Mouse (Mus musculus): ENCODE measurements at regions not wholly inside any gene's neighbourhood (a gene's known extent, or its start where the extent isn't known, plus 50 kb on each side); places are given as distances from the start of the nearest gene placed in this dataset.

- Histone ChIP-seq H3K79me2 (ENCODE audit: control insufficient read depth, insufficient read depth) (no peaks in the 10 kb centered on the region), H3K4me3 (no peak overlapping the region), H3K36me3 (ENCODE audit: control insufficient read depth, insufficient read depth) (no peaks in the 10 kb centered on the region), H3K4me2 (ENCODE audit: low read depth) (no peak overlapping the region), H3ac (ENCODE audit: control insufficient read depth, insufficient read length) (no peak overlapping the region), H3K27me3 (ENCODE audit: control insufficient read depth, insufficient read depth, insufficient read length) (no peaks in the 10 kb centered on the region)
- TF ChIP-seq POLR2A (IDR thresholded peaks at IDR 0.05; ENCODE audit: insufficient read length, low read depth) (no peak), MYOD1 (IDR thresholded peaks at IDR 0.05; ENCODE audit: control insufficient read depth in 1 of 3, insufficient read length in 2 of 3, low read depth in 2 of 3) (no peak), TCF3 (IDR thresholded peaks at IDR 0.05; ENCODE audit: insufficient read length, low read depth) (no peak), USF1 (IDR thresholded peaks at IDR 0.05; ENCODE audit: low read depth) (no peak), REST (IDR thresholded peaks at IDR 0.05; ENCODE audit: insufficient read depth, insufficient read length) (no peak)
Measured at GRCm38 (mm10) chr11:44243184-44243583, 156.7 kb upstream of the Il12b start.

- no peak overlapping the region for H3K4me2 ChIP-seq (ENCODE audit: low read depth)
Measured at GRCm38 (mm10) chr11:44251821-44252220, 148.0 kb upstream of the Il12b start.

GRCm38 (mm10) chr11:44260376-44261111 is 139.3 kb upstream of the Il12b start:
- TF ChIP-seq CEBPB (IDR thresholded peaks at IDR 0.05; ENCODE audit: insufficient read depth, poor library complexity, severe bottlenecking): no peak
- TF ChIP-seq MAX (IDR thresholded peaks at IDR 0.05; ENCODE audit: low read depth): no peak

More at GRCm38 (mm10) chr11:44251821-44252220, 148.0 kb upstream of the Il12b start:
- H3K79me2 ChIP-seq (ENCODE audit: control insufficient read depth, insufficient read depth): no peaks in the 10 kb centered on the region
- H3K36me3 ChIP-seq (ENCODE audit: control insufficient read depth, insufficient read depth): no peaks in the 10 kb centered on the region
- no peak for TF ChIP-seq MAX (IDR thresholded peaks at IDR 0.05; ENCODE audit: low read depth)
- no peak for TF ChIP-seq TCF12 (IDR thresholded peaks at IDR 0.05; ENCODE audit: insufficient read depth, poor library complexity, severe bottlenecking)
- no peak for TF ChIP-seq E2F4 (IDR thresholded peaks at IDR 0.05; ENCODE audit: insufficient read depth)
- no peak for TF ChIP-seq USF1 (IDR thresholded peaks at IDR 0.05; ENCODE audit: low read depth)
- no peak for TF ChIP-seq SRF (IDR thresholded peaks at IDR 0.05; ENCODE audit: control insufficient read depth, insufficient read length, low read depth)
- TF ChIP-seq REST (IDR thresholded peaks at IDR 0.05; ENCODE audit: insufficient read depth, insufficient read length): no peak
- no peak for TF ChIP-seq MYOD1 (IDR thresholded peaks at IDR 0.05; ENCODE audit: control insufficient read depth in 1 of 3, insufficient read length in 2 of 3, low read depth in 2 of 3)
- TF ChIP-seq TCF3 (IDR thresholded peaks at IDR 0.05; ENCODE audit: insufficient read length, low read depth): no peak
- TF ChIP-seq POLR2A (IDR thresholded peaks at IDR 0.05; ENCODE audit: insufficient read length, low read depth): no peak
- TF ChIP-seq CEBPB (IDR thresholded peaks at IDR 0.05; ENCODE audit: insufficient read depth, poor library complexity, severe bottlenecking): no peak
- no peak for TF ChIP-seq MYOG (IDR thresholded peaks at IDR 0.05; ENCODE audit: control insufficient read depth in 1 of 3, insufficient read depth in 1 of 3, insufficient read length in 2 of 3, low read depth in 2 of 3)
- no peak for TF ChIP-seq POLR2AphosphoS2 (IDR thresholded peaks at IDR 0.05; ENCODE audit: insufficient read length, low read depth)
- no peak overlapping the region for H3ac ChIP-seq (ENCODE audit: control insufficient read depth, insufficient read length)
- no peaks in the 10 kb centered on the region for H3K27me3 ChIP-seq (ENCODE audit: control insufficient read depth, insufficient read depth, insufficient read length)
- no peak overlapping the region for H3K4me3 ChIP-seq

GRCm38 (mm10) chr11:44261657-44262056 is 138.2 kb upstream of the Il12b start:
- no peak overlapping the region for H3K4me2 ChIP-seq (ENCODE audit: low read depth)
- H3ac ChIP-seq (ENCODE audit: control insufficient read depth, insufficient read length): no peak overlapping the region
- TF ChIP-seq TCF12 (IDR thresholded peaks at IDR 0.05; ENCODE audit: insufficient read depth, poor library complexity, severe bottlenecking) (no peak), MAX (IDR thresholded peaks at IDR 0.05; ENCODE audit: low read depth) (no peak), MYOD1 (IDR thresholded peaks at IDR 0.05; ENCODE audit: control insufficient read depth in 1 of 3, insufficient read length in 2 of 3, low read depth in 2 of 3) (no peak), POLR2AphosphoS2 (IDR thresholded peaks at IDR 0.05; ENCODE audit: insufficient read length, low read depth) (no peak), SRF (IDR thresholded peaks at IDR 0.05; ENCODE audit: control insufficient read depth, insufficient read length, low read depth) (no peak), USF1 (IDR thresholded peaks at IDR 0.05; ENCODE audit: low read depth) (no peak), TCF3 (IDR thresholded peaks at IDR 0.05; ENCODE audit: insufficient read length, low read depth) (no peak), POLR2A (IDR thresholded peaks at IDR 0.05; ENCODE audit: insufficient read length, low read depth) (no peak), MYOG (IDR thresholded peaks at IDR 0.05; ENCODE audit: control insufficient read depth in 1 of 3, insufficient read depth in 1 of 3, insufficient read length in 2 of 3, low read depth in 2 of 3) (no peak), E2F4 (IDR thresholded peaks at IDR 0.05; ENCODE audit: insufficient read depth) (no peak), CEBPB (IDR thresholded peaks at IDR 0.05; ENCODE audit: insufficient read depth, poor library complexity, severe bottlenecking) (no peak)
- H3K4me3 ChIP-seq: no peak overlapping the region
- no peaks in the 10 kb centered on the region for H3K27me3 ChIP-seq (ENCODE audit: control insufficient read depth, insufficient read depth, insufficient read length)
- H3K79me2 ChIP-seq (ENCODE audit: control insufficient read depth, insufficient read depth): no peaks in the 10 kb centered on the region
- H3K36me3 ChIP-seq (ENCODE audit: control insufficient read depth, insufficient read depth): no peaks in the 10 kb centered on the region

More at GRCm38 (mm10) chr11:44260376-44261111, 139.3 kb upstream of the Il12b start:
- Histone ChIP-seq H3K36me3 (ENCODE audit: control insufficient read depth, insufficient read depth) (no peaks in the 10 kb centered on the region), H3K4me3 (no peak overlapping the region), H3ac (ENCODE audit: control insufficient read depth, insufficient read length) (no peak overlapping the region), H3K79me2 (ENCODE audit: control insufficient read depth, insufficient read depth) (no peaks in the 10 kb centered on the region), H3K4me2 (ENCODE audit: low read depth) (no peak overlapping the region), H3K27me3 (ENCODE audit: control insufficient read depth, insufficient read depth, insufficient read length) (no peaks in the 10 kb centered on the region)

- Histone ChIP-seq H3K79me2 (ENCODE audit: control insufficient read depth, insufficient read depth) (no peaks in the 10 kb centered on the region), H3K36me3 (ENCODE audit: control insufficient read depth, insufficient read depth) (no peaks in the 10 kb centered on the region), H3K4me3 (no peak overlapping the region), H3K27me3 (ENCODE audit: control insufficient read depth, insufficient read depth, insufficient read length) (no peaks in the 10 kb centered on the region), H3K4me2 (ENCODE audit: low read depth) (no peak overlapping the region), H3ac (ENCODE audit: control insufficient read depth, insufficient read length) (no peak overlapping the region)
- TF ChIP-seq SRF (IDR thresholded peaks at IDR 0.05; ENCODE audit: control insufficient read depth, insufficient read length, low read depth) (no peak), MYOG (IDR thresholded peaks at IDR 0.05; ENCODE audit: control insufficient read depth in 1 of 3, insufficient read depth in 1 of 3, insufficient read length in 2 of 3, low read depth in 2 of 3) (no peak), E2F4 (IDR thresholded peaks at IDR 0.05; ENCODE audit: insufficient read depth) (no peak), CEBPB (IDR thresholded peaks at IDR 0.05; ENCODE audit: insufficient read depth, poor library complexity, severe bottlenecking) (no peak), USF1 (IDR thresholded peaks at IDR 0.05; ENCODE audit: low read depth) (no peak), TCF12 (IDR thresholded peaks at IDR 0.05; ENCODE audit: insufficient read depth, poor library complexity, severe bottlenecking) (no peak), REST (IDR thresholded peaks at IDR 0.05; ENCODE audit: insufficient read depth, insufficient read length) (no peak), POLR2AphosphoS2 (IDR thresholded peaks at IDR 0.05; ENCODE audit: insufficient read length, low read depth) (no peak), TCF3 (IDR thresholded peaks at IDR 0.05; ENCODE audit: insufficient read length, low read depth) (no peak), POLR2A (IDR thresholded peaks at IDR 0.05; ENCODE audit: insufficient read length, low read depth) (no peak), MYOD1 (IDR thresholded peaks at IDR 0.05; ENCODE audit: control insufficient read depth in 1 of 3, insufficient read length in 2 of 3, low read depth in 2 of 3) (no peak), MAX (IDR thresholded peaks at IDR 0.05; ENCODE audit: low read depth) (no peak)
Measured at GRCm38 (mm10) chr11:44262571-44262970, 137.3 kb upstream of the Il12b start.
